Mouse (Mus musculus): ENCODE measurements around the gene BC028528.
"Not testable (repeated sequence)": the region's sequence is repeated elsewhere in the genome, so short reads cannot be mapped to it uniquely, and the experiment has no call there.

BC028528 gene

GRCm38 (mm10) chr3:95879063-95879462 is 12.7 kb downstream of the BC028528 start:
- no peak for DNase-seq (ENCODE audit: low spot score in 2 of 2)

- no peak for DNase-seq (ENCODE audit: low spot score in 2 of 2)
Measured at GRCm38 (mm10) chr3:95872048-95872447, 19.8 kb downstream of the BC028528 start.

GRCm38 (mm10) chr3:95871392-95871867 is 20.4 kb downstream of the BC028528 start, which contains the start of gene Mrps21:
Gene Mrps21, minus strand, starts transcription at chr3:95871519.
- peak; percentile 79 to 88 for DNase-seq (ENCODE audit: low spot score in 2 of 2)

- DNase-seq (ENCODE audit: low spot score in 2 of 2), result no peak
Measured at GRCm38 (mm10) chr3:95870976-95871375, 20.8 kb downstream of the BC028528 start.

GRCm38 (mm10) chr3:95867408-95867807 is 24.4 kb downstream of the BC028528 start:
- no peak for DNase-seq (ENCODE audit: low spot score in 2 of 2)

- no peak for DNase-seq (ENCODE audit: low spot score in 2 of 2)
Measured at GRCm38 (mm10) chr3:95866071-95866470, 25.7 kb downstream of the BC028528 start.

GRCm38 (mm10) chr3:95865571-95865970 is 26.2 kb downstream of the BC028528 start:
- DNase-seq (ENCODE audit: low spot score in 2 of 2), result no peak

GRCm38 (mm10) chr3:95865050-95865449 is 26.8 kb downstream of the BC028528 start:
- peak; percentile 74 to 86 for DNase-seq (ENCODE audit: low spot score in 2 of 2)

- DNase-seq (ENCODE audit: low spot score in 2 of 2), result no peak
Measured at GRCm38 (mm10) chr3:95863578-95863977, 28.2 kb downstream of the BC028528 start.

- no peak for DNase-seq (ENCODE audit: low spot score in 2 of 2)
Measured at GRCm38 (mm10) chr3:95861796-95862195, 30.0 kb downstream of the BC028528 start.

- no peak for DNase-seq (ENCODE audit: low spot score in 2 of 2)
Measured at GRCm38 (mm10) chr3:95861216-95861615, 30.6 kb downstream of the BC028528 start.

- no peak for DNase-seq (ENCODE audit: low spot score in 2 of 2)
Measured at GRCm38 (mm10) chr3:95860323-95860722, 31.5 kb downstream of the BC028528 start.

- DNase-seq (ENCODE audit: low spot score in 2 of 2), result not testable (repeated sequence)
Measured at GRCm38 (mm10) chr3:95858278-95858677, 33.5 kb downstream of the BC028528 start.

GRCm38 (mm10) chr3:95857050-95857449 is 34.8 kb downstream of the BC028528 start:
- not testable (repeated sequence) for DNase-seq (ENCODE audit: low spot score in 2 of 2)

GRCm38 (mm10) chr3:95856115-95856514 is 35.7 kb downstream of the BC028528 start:
- DNase-seq (ENCODE audit: low spot score in 2 of 2), result no peak

GRCm38 (mm10) chr3:95855502-95856089 is 36.2 kb downstream of the BC028528 start, which contains the start of gene Prpf3:
Gene Prpf3, minus strand, starts transcription at chr3:95855885.
- DNase-seq (ENCODE audit: low spot score in 2 of 2), result peak; percentile 91 to 92

- no peak for DNase-seq (ENCODE audit: low spot score in 2 of 2)
Measured at GRCm38 (mm10) chr3:95851317-95851716, 40.5 kb downstream of the BC028528 start.

GRCm38 (mm10) chr3:95850611-95851010 is 41.2 kb downstream of the BC028528 start:
- DNase-seq (ENCODE audit: low spot score in 2 of 2), result no peak

- no peak for DNase-seq (ENCODE audit: low spot score in 2 of 2)
Measured at GRCm38 (mm10) chr3:95842503-95843214, 49.1 kb downstream of the BC028528 start.

GRCm38 (mm10) chr3:95839250-95839649 is 52.6 kb downstream of the BC028528 start:
- DNase-seq (ENCODE audit: low spot score in 2 of 2), result no peak

Data from right cerebral cortex, postnatal 36 days (tissue).